Mouse (Mus musculus) heart, embryonic 12.5 days (tissue): Measurements from ENCODE around the gene Gm20823. TPM values are rescaled to one million over a fixed set of nuclear protein-coding genes. Genes with fewer than 3 reads are reported as not detected.
"Not testable (repeated sequence)": the region's sequence is repeated elsewhere in the genome, so short reads cannot be mapped to it uniquely, and the experiment has no call there.

Experiments
- ATAC-seq: fragments of 200-750 bp; cut with Nextera tagmentation; 2 replicates; pipeline ENCODE4 v1.8.0; 2017; ENCODE audit warnings: moderate TSS enrichment, moderate library complexity; ENCODE audit not compliant: insufficient number of reproducible peaks, low FRiP score
- H3K27ac ChIP-seq: fragments of 300-500 bp; sonication (generic); 2 replicates; pipeline ENCODE4 v1.5.1; 2016; ENCODE audit warnings: mild to moderate bottlenecking, moderate library complexity; ENCODE audit not compliant: poor library complexity, severe bottlenecking
- H3K27me3 ChIP-seq: fragments of 300-500 bp; sonication (generic); replicated peaks from 2 replicates; pipeline ENCODE4 v1.6.1; 2016; ENCODE audit warnings: mild to moderate bottlenecking, moderate library complexity
- H3K36me3 ChIP-seq: fragments of 300-500 bp; sonication (generic); 2 replicates; pipeline ENCODE4 v1.6.1; 2016; ENCODE audit warnings: mild to moderate bottlenecking, moderate library complexity
- H3K4me1 ChIP-seq: fragments of 300-500 bp; sonication (generic); replicated peaks from 2 replicates; pipeline ENCODE4 v1.6.1; 2016; ENCODE audit warnings: mild to moderate bottlenecking
- H3K4me2 ChIP-seq: fragments of 300-500 bp; sonication (generic); 2 replicates; pipeline ENCODE4 v1.6.1; 2016; ENCODE audit warnings: mild to moderate bottlenecking, moderate library complexity
- H3K4me3 ChIP-seq: fragments of 300-500 bp; sonication (generic); 2 replicates; pipeline ENCODE4 v1.5.1; 2016; ENCODE audit warnings: mild to moderate bottlenecking
- H3K9ac ChIP-seq: fragments of 300-500 bp; sonication (generic); 2 replicates; pipeline ENCODE4 v1.6.1; 2016; ENCODE audit warnings: mild to moderate bottlenecking, moderate library complexity
- H3K9me3 ChIP-seq: fragments of 300-500 bp; sonication (generic); replicated peaks from 2 replicates; pipeline ENCODE4 v1.6.1; 2016; ENCODE audit warnings: mild to moderate bottlenecking, moderate library complexity
- WGBS: fragments of 180-500 bp; shearing (Covaris S2); methylation state at CpG from one replicate; pipeline ENCODE4 v1.1.7; 2016; 5-methylcytosine and 5-hydroxymethylcytosine counted together
- polyA plus RNA-seq: library from polyadenylated mRNA; unstranded; fragments of >200 nt; fragmentation: Nextera tagmentation; extraction: Ambion mirVana; gene quantifications from 2 replicates; pipeline ENCODE4 v1.2.1, GENCODE M21; 2016

The Gm20823 gene
- not detected in 2 replicates for polyA plus RNA-seq

DNA sequence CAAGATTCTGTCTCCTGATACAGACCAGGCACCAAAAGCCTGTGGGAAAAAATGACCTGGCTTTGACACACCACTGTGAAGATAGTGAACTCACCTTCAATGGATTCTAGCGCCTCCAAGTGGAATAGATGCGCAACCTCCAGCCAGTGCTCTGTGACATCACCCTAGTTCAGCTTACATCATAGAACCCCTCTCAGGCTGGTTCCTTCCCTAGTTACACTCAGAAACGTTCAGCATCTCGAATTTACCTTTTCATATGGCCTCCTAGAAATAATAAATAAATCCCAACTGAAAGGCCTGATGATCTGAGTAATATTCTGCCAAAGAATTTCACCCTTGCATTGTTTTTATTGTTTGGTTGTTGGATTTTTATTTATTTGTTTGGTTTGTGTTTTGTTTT is at the start of gene Gm20823:
Gene Gm20823, minus strand, starts transcription at position 101 of the 400 bp plus-strand sequence.
- not testable (repeated sequence) for H3K9me3 ChIP-seq, ATAC-seq, H3K4me1 ChIP-seq, H3K9ac ChIP-seq, H3K36me3 ChIP-seq, H3K27me3 ChIP-seq, H3K4me3 ChIP-seq, H3K27ac ChIP-seq, H3K4me2 ChIP-seq
- WGBS: no CpG with 5 or more reads among the region's 4 CpGs
